Mouse (Mus musculus) myocyte (in vitro differentiated cells): ENCODE measurements around the gene D13Ertd608e.
"Not testable (repeated sequence)": the region's sequence is repeated elsewhere in the genome, so short reads cannot be mapped to it uniquely, and the experiment has no call there.

ENCODE experiments used
- E2F4 ChIP-seq: IDR thresholded peaks from one replicate; pipeline ENCODE4 v1.6.1; 2011; ENCODE audit warnings: mild to moderate bottlenecking, control low read depth, moderate library complexity; ENCODE audit not compliant: insufficient read depth
- MAX ChIP-seq: IDR thresholded peaks from one replicate; pipeline ENCODE4 v1.6.1; 2011; ENCODE audit warnings: low read depth, mild to moderate bottlenecking, control low read depth
- POLR2A ChIP-seq: IDR thresholded peaks from one replicate; pipeline ENCODE4 v1.6.1; 2011; ENCODE audit warnings: low read depth, mild to moderate bottlenecking, control low read depth, moderate library complexity; ENCODE audit not compliant: insufficient read length

DNA sequence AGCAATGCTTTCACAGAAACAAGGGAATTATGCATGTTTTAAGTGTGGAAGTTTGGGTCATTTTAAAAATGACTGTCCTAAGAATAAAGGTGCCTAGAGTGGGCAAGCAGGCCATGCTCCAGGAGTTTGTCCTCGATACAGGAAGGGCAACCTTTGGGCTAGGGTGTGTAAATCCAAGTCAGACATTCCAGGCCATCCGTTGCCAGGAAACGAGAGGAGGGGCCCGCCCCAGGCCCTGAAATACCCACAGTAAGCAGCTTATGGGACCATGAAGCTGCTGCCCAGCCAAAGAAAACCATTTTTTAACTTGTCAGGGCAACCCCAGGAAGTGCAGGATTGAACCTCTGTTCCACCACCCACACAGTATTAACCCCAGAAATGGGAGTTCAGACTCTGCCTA lies 51.1 kb downstream of the D13Ertd608e start:
- not testable (repeated sequence) for TF ChIP-seq POLR2A, MAX, E2F4
